Mouse (Mus musculus): ENCODE measurements around the gene Map3k13. TPM values are rescaled to one million over a fixed set of nuclear protein-coding genes. Genes with fewer than 3 reads are reported as not detected.
"Not testable (repeated sequence)": the region's sequence is repeated elsewhere in the genome, so short reads cannot be mapped to it uniquely, and the experiment has no call there.

Gene Map3k13
- polyA plus RNA-seq, 1 experiment from 2014 or later: 0.44 TPM

DNA sequence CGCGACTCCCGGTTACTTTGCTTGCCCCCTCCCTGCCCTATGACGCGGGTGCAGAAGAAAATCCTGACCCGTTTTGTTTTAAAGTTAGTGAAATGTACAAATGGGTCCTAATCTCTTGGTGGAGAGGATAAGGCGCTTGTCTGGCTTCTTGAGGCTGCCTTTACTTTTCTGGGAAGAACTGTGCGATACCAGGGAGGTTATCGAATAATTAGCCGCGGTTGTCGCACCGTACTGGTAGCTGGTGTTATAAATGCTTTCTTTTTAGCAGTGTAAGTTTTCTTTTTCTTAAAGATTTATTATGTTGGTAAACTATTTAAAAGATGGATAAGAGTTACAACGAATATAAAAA lies 525 bp downstream of the Map3k13 start:
- no peaks in the 10 kb centered on the region for H3K27me3 ChIP-seq (ENCODE audit: control insufficient read depth, insufficient read depth, low read depth, low read length)
- no peak for ATAC-seq (ENCODE audit: low read depth)
- no peaks in the 10 kb centered on the region for H3K9me3 ChIP-seq (ENCODE audit: control insufficient read depth, low read length)
- H3K36me3 ChIP-seq (ENCODE audit: control insufficient read depth, insufficient read depth, low read length): peaks cover 5% of the 10 kb centered on the region; the same call in 1 of the 2 replicates
- WGBS: 2% methylated on average over 14 of the region's 14 CpGs
- H3K4me1 ChIP-seq (replicated peaks; ENCODE audit: control insufficient read depth, insufficient read depth, low read length): peaks cover 2% of the 10 kb centered on the region; the same call in 1 of the 2 replicates
- H3K9ac ChIP-seq (ENCODE audit: low read length): peak overlapping the region; percentile 85
- H3K27ac ChIP-seq (ENCODE audit: low read length): peak overlapping the region; percentile 81
- H3K4me2 ChIP-seq (ENCODE audit: low read depth, low read length): peak overlapping the region; percentile 80
- peak overlapping the region; percentile 89 for H3K4me3 ChIP-seq (ENCODE audit: low read length)

DNA sequence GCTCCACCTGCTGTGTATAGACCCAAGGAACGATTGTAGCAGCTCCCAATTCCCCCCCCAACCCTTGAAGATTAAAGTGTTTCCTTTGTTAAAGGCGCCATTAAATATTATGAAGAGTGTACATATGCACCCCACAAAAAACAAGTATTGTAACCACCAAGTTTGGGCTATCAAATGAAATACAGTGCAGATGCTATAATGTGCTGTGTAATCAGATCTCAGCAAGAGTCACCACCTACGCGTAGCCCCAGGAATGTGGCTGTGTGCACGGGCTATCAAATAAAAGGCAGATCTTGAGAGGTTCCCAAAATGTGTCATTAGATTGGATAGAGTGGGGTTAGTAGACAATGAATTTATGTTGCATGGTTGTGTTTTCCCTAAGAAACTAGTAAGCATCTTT lies 925 bp downstream of the Map3k13 start:
- H3K9me3 ChIP-seq (ENCODE audit: control insufficient read depth, low read length): no peaks in the 10 kb centered on the region
- no peak overlapping the region for H3K9ac ChIP-seq (ENCODE audit: low read length)
- H3K27ac ChIP-seq (ENCODE audit: low read length): no peak overlapping the region
- H3K27me3 ChIP-seq (ENCODE audit: control insufficient read depth, insufficient read depth, low read depth, low read length): no peaks in the 10 kb centered on the region
- no peak for ATAC-seq (ENCODE audit: low read depth)
- H3K36me3 ChIP-seq (ENCODE audit: control insufficient read depth, insufficient read depth, low read length): peaks cover 5% of the 10 kb centered on the region; the same call in 1 of the 2 replicates
- H3K4me3 ChIP-seq (ENCODE audit: low read length): peak overlapping the region; percentile 89
- H3K4me2 ChIP-seq (ENCODE audit: low read depth, low read length): peak overlapping the region; percentile 80
- peaks cover 2% of the 10 kb centered on the region; the same call in 1 of the 2 replicates for H3K4me1 ChIP-seq (replicated peaks; ENCODE audit: control insufficient read depth, insufficient read depth, low read length)
- 15% methylated on average over 5 of the region's 5 CpGs for WGBS

DNA sequence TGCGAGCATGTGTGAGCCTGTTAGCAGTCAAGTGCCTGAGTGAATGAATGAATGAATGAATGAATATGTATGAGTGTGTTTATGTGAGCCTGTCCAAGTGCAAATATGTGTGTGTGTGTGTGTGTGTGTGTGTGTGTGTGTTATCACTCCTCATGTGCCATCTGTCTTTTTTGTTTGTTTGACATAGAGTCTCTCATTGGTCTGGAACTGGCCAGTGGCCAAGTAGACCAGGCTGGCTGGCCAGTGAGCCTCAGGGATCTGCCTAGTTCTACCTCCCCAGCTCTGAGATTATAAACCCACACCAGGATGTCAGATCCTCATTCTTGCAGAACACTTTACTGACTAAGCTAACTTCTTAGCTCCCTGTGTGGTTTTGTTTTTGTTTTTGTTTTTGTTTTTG lies 10.1 kb downstream of the Map3k13 start:
- H3K27me3 ChIP-seq (ENCODE audit: control insufficient read depth, insufficient read depth, low read depth, low read length): no peaks in the 10 kb centered on the region
- ATAC-seq (ENCODE audit: low read depth): no peak
- H3K4me1 ChIP-seq (replicated peaks; ENCODE audit: control insufficient read depth, insufficient read depth, low read length): no peaks in the 10 kb centered on the region
- no peaks in the 10 kb centered on the region for H3K9me3 ChIP-seq (ENCODE audit: control insufficient read depth, low read length)
- WGBS: 94% methylated on average over 1 of the region's 1 CpGs
- no peak overlapping the region for H3K4me3 ChIP-seq (ENCODE audit: low read length)
- 0 out of 2 replicates have a peak, but pooled peaks cover 3% of the 10 kb centered on the region for H3K36me3 ChIP-seq (ENCODE audit: control insufficient read depth, insufficient read depth, low read length)
- H3K27ac ChIP-seq (ENCODE audit: low read length): no peak overlapping the region
- H3K4me2 ChIP-seq (ENCODE audit: low read depth, low read length): no peak overlapping the region
- H3K9ac ChIP-seq (ENCODE audit: low read length): no peak overlapping the region

DNA sequence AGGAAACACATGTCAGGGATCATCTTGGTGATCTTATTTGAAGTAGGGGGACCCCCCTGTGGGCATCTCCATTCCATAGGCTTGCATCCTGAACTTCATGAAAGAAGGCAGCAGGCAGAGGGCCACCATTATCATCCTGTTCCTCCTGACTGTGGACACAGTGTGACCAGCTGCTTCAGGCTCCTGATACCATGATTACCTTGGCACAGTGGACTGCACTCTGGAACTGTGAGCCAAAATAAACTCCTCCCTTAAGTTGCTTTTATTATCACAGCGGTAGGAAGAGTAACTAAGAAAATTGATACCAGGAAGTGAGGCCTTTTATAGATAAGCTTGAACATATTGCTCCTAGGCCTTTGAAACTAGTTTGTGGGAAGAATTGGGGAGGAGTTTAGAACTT lies 12.7 kb downstream of the Map3k13 start:
- Histone ChIP-seq H3K9me3 (ENCODE audit: control insufficient read depth, low read length) (no peaks in the 10 kb centered on the region), H3K36me3 (ENCODE audit: control insufficient read depth, insufficient read depth, low read length) (no peaks in the 10 kb centered on the region), H3K4me3 (ENCODE audit: low read length) (no peak overlapping the region), H3K4me1 (replicated peaks; ENCODE audit: control insufficient read depth, insufficient read depth, low read length) (no peaks in the 10 kb centered on the region), H3K4me2 (ENCODE audit: low read depth, low read length) (no peak overlapping the region), H3K27me3 (ENCODE audit: control insufficient read depth, insufficient read depth, low read depth, low read length) (no peaks in the 10 kb centered on the region), H3K27ac (ENCODE audit: low read length) (no peak overlapping the region), H3K9ac (ENCODE audit: low read length) (no peak overlapping the region)
- no peak for ATAC-seq (ENCODE audit: low read depth)
- 76% methylated on average over 1 of the region's 1 CpGs for WGBS

DNA sequence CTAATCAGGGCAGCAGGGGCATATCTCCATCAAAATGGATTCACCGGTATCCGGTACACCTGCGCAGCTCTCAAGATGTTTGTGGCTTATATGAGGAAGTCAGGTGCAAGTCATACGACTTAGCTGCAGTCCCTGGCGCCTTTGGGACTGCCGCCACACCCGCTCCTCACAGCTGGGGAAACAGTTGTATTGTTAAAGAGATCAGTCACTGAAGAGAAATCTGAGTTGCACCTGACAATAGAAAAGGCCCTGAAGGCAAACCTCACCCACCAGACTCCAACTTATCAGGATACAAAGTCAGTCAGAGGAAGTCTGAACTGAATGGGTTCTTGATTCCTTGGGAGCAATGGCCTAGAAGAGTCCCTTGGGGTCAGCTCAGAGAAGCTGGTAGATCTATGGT lies 13.6 kb downstream of the Map3k13 start:
- H3K9ac ChIP-seq (ENCODE audit: low read length); H3K27ac ChIP-seq (ENCODE audit: low read length); H3K4me3 ChIP-seq (ENCODE audit: low read length); H3K9me3 ChIP-seq (ENCODE audit: control insufficient read depth, low read length); H3K36me3 ChIP-seq (ENCODE audit: control insufficient read depth, insufficient read depth, low read length); H3K4me2 ChIP-seq (ENCODE audit: low read depth, low read length); H3K4me1 ChIP-seq (replicated peaks; ENCODE audit: control insufficient read depth, insufficient read depth, low read length); ATAC-seq (ENCODE audit: low read depth); H3K27me3 ChIP-seq (ENCODE audit: control insufficient read depth, insufficient read depth, low read depth, low read length): not testable (repeated sequence)
- 86% methylated on average over 7 of the region's 7 CpGs for WGBS

DNA sequence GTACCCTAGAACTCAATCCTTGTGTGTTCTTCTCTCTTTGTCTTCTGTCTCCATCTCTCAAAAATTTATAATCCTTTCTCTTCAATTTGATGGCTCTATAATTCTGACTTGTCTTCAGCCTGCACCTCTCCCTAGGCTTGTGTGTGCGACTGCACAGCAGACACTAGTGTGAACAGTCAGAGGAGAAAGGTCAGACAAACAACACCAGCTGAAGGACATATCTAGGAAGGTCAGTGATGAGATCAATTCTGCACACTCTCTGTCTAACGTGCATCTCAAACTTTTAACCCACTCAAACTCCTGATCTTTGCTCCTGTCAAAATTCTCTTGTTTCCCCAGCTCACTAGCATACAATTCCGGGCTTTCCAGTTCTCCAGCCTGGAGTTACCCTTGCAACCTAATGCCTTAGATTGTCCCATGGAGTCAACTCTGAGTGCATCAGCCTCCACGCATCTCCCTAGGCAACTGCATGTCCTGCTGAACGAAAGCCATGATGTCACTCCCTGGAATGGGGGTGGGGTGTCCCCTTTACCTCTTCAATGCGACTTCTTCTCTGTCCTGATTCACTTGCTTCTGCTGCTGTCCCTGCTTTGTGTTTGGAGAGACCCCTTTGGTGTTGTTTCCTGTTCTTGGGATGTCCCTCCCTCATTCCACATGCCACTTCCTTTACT lies 19.2 kb downstream of the Map3k13 start:
- Histone ChIP-seq H3K36me3 (ENCODE audit: control insufficient read depth, insufficient read depth, low read length) (no peaks in the 10 kb centered on the region), H3K27ac (ENCODE audit: low read length) (no peak overlapping the region), H3K9me3 (ENCODE audit: control insufficient read depth, low read length) (no peaks in the 10 kb centered on the region), H3K4me1 (replicated peaks; ENCODE audit: control insufficient read depth, insufficient read depth, low read length) (peaks cover 2% of the 10 kb centered on the region; the same call in 1 of the 2 replicates), H3K9ac (ENCODE audit: low read length) (no peak overlapping the region), H3K4me2 (ENCODE audit: low read depth, low read length) (no peak overlapping the region), H3K4me3 (ENCODE audit: low read length) (no peak overlapping the region), H3K27me3 (ENCODE audit: control insufficient read depth, insufficient read depth, low read depth, low read length) (no peaks in the 10 kb centered on the region)
- WGBS: 52% methylated on average over 6 of the region's 6 CpGs
- ATAC-seq (ENCODE audit: low read depth): no peak

DNA sequence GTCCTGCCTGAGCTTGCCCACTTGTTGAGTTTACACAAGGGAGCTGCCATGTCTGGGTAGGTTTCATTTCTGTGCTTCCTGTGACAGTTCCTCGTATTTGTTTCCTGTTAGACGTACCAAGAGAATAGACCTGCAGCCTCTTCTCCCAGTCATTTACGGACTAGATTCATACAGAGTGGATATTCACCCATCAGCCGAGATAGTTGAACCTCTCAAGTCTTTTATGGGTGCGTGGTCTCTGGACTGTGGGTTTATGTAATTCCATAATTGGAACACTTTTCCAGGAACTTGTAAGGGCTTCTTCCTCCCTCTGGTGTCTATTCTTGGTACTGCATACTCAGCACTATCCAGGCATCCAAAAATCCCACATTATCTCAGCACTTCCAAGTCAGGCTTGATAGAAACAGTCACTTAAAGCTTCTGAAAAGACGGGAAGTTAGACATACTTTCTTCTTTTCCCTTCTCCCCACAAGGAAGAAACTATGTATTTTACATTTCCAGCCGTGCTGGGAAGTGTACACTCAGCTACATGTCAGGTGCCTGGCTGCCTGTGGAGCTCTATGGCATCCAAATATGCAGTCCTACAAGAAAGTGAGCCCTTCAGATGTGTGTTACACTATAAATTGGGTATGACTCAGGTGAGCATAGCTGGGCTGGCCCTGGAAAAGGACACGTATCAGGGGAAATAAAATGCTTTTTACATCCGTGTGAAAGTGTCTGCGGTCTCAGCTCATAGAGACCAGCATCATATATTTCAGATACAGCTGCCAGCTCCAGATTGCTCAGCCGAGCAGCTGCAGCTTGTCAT lies 20.9 kb downstream of the Map3k13 start:
- Histone ChIP-seq H3K9ac (ENCODE audit: low read length) (peak overlapping the region; percentile 39; the same call in 1 of the 2 replicates), H3K9me3 (ENCODE audit: control insufficient read depth, low read length) (no peaks in the 10 kb centered on the region), H3K36me3 (ENCODE audit: control insufficient read depth, insufficient read depth, low read length) (no peaks in the 10 kb centered on the region), H3K4me2 (ENCODE audit: low read depth, low read length) (peak overlapping the region; percentile 51), H3K4me3 (ENCODE audit: low read length) (peak overlapping the region; percentile 32), H3K4me1 (replicated peaks; ENCODE audit: control insufficient read depth, insufficient read depth, low read length) (peaks cover 2% of the 10 kb centered on the region; the same call in 1 of the 2 replicates), H3K27me3 (ENCODE audit: control insufficient read depth, insufficient read depth, low read depth, low read length) (no peaks in the 10 kb centered on the region), H3K27ac (ENCODE audit: low read length) (no peak overlapping the region)
- WGBS: 50% methylated on average over 11 of the region's 11 CpGs
- ATAC-seq (ENCODE audit: low read depth): peak; percentile 52; the same call in 1 of the 2 replicates

DNA sequence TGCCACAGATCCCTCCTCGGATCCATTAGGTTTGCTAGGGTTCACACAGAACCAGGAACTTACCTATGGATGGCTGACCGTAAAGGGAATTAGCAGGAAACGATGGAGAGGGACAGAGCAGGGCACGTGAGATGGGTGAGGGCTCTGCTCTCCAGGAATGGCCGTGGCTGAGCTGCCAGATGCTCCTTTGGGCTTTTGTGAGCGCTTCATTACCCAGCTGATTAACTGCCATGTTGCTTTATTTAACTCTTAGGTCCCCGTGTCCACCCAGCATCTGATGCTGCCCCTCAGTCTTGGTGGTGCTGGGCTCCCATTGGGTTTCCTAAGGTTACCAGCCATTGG lies 21.5 kb downstream of the Map3k13 start:
- no peaks in the 10 kb centered on the region for H3K36me3 ChIP-seq (ENCODE audit: control insufficient read depth, insufficient read depth, low read length)
- H3K27me3 ChIP-seq (ENCODE audit: control insufficient read depth, insufficient read depth, low read depth, low read length): no peaks in the 10 kb centered on the region
- H3K4me2 ChIP-seq (ENCODE audit: low read depth, low read length): no peak overlapping the region
- no peak overlapping the region for H3K9ac ChIP-seq (ENCODE audit: low read length)
- H3K27ac ChIP-seq (ENCODE audit: low read length): no peak overlapping the region
- no peak for ATAC-seq (ENCODE audit: low read depth)
- no peak overlapping the region for H3K4me3 ChIP-seq (ENCODE audit: low read length)
- peaks cover 2% of the 10 kb centered on the region; the same call in 1 of the 2 replicates for H3K4me1 ChIP-seq (replicated peaks; ENCODE audit: control insufficient read depth, insufficient read depth, low read length)
- no peaks in the 10 kb centered on the region for H3K9me3 ChIP-seq (ENCODE audit: control insufficient read depth, low read length)
- WGBS: 61% methylated on average over 7 of the region's 7 CpGs

DNA sequence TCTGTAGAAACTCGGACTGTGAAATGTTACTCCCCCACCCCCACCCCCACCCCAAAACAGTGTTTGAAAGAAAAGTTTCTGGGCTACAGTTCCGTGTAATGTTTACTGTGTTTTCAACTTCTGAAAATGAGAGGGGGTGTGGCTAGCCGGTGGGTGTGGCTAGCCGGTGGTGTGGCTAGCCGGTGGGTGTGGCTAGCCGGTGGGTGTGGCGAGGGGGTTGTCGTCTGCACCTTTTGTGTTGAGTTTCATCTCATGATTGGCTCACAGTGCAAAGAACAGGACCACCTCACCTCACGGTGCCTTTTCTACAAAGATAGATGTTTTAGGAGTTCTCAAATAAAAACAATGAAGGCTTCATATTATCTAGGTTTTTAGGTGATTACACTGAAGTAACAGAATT lies 24.0 kb downstream of the Map3k13 start:
- WGBS: 37% methylated on average over 9 of the region's 9 CpGs
- Histone ChIP-seq H3K36me3 (ENCODE audit: control insufficient read depth, insufficient read depth, low read length) (no peaks in the 10 kb centered on the region), H3K27me3 (ENCODE audit: control insufficient read depth, insufficient read depth, low read depth, low read length) (no peaks in the 10 kb centered on the region), H3K4me1 (replicated peaks; ENCODE audit: control insufficient read depth, insufficient read depth, low read length) (peaks cover 2% of the 10 kb centered on the region; the same call in 1 of the 2 replicates), H3K9ac (ENCODE audit: low read length) (no peak overlapping the region), H3K4me2 (ENCODE audit: low read depth, low read length) (peak overlapping the region; percentile 22; the same call in 1 of the 2 replicates), H3K4me3 (ENCODE audit: low read length) (no peak overlapping the region), H3K9me3 (ENCODE audit: control insufficient read depth, low read length) (no peaks in the 10 kb centered on the region), H3K27ac (ENCODE audit: low read length) (no peak overlapping the region)
- peak; percentile 28; the same call in 1 of the 2 replicates for ATAC-seq (ENCODE audit: low read depth)

Data from lung, embryonic 16.5 days (tissue).